Comparison of ENCODE assay signal across 12 mouse cellular contexts in the genomic region with DNA sequence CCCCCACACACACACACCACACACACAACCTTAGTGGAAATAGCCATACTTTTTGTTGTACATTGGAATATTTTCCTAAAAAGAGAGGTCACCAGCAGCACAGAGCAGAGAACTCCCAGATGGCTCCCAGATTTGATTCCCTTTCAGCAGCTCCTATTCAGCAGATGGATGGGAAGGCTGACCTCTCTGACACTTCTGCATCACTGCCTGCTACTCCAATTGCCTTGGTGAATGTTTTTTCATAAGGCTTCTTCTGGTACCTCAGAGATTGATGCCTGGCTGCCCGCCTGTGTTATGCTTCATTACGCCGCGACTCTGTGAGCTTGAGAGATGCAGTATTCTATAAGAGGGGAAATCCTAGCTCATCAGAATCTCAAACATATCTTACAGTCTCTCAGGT.
A peak's percentile ranks its signal among the peaks of the same experiment; 100 is the strongest.
DNase-seq lines count a peak whose midpoint lies in the region; ATAC-seq lines count a peak whose summit lies in the region.
"Had no signal": no experiment of that assay in that cellular context is flagged by ENCODE, and none has a peak within 500 bp of the region (broad histone marks: within the 10 kb centered on the region; RNA-seq: fewer than 3 reads in every experiment).

No protein-coding gene starts in this region.

- no peak overlapping the region for H3K27ac ChIP-seq in embryonic facial prominence, embryonic 14.5 days (replicated peaks; ENCODE audit: low read depth, low read length)
- H3K27ac ChIP-seq in neural tube, embryonic 14.5 days (ENCODE audit: low read depth, low read length): no peak overlapping the region

- no peak overlapping the region for H3K9ac ChIP-seq in embryonic facial prominence, embryonic 14.5 days (ENCODE audit: low read depth, low read length)
- H3K9ac ChIP-seq in neural tube, embryonic 14.5 days (replicated peaks; ENCODE audit: low read depth, low read length): no peak overlapping the region

- WGBS in embryonic facial prominence, embryonic 14.5 days: 64% methylated on average over 4 of the region's 4 CpGs
- WGBS in neural tube, embryonic 14.5 days: 17% methylated on average over 4 of the region's 4 CpGs

- no peaks in the 10 kb centered on the region for H3K27me3 ChIP-seq in embryonic facial prominence, embryonic 14.5 days (replicated peaks; ENCODE audit: control insufficient read depth, insufficient read depth, low read length)
- H3K27me3 ChIP-seq in neural tube, embryonic 14.5 days (ENCODE audit: control insufficient read depth, insufficient read depth, low read length): no peaks in the 10 kb centered on the region

- ATAC-seq in embryonic facial prominence, embryonic 14.5 days (ENCODE audit: low read depth): no peak
- ATAC-seq in neural tube, embryonic 14.5 days (ENCODE audit: low read depth): peak; percentile 65
- ATAC-seq: CD4-positive, CD25-positive, alpha-beta regulatory T cell, adult 4 months had no signal

- DNase-seq in heart, adult 11 months: peak; percentile 58
- DNase-seq in heart, postnatal 10 days: no peak
- peak; percentile 29 for DNase-seq in embryonic facial prominence, embryonic 14.5 days (ENCODE audit: low spot score)
- DNase-seq in mesoderm, embryonic 11.5 days (ENCODE audit: low read depth, low spot score): peak; percentile 77
- DNase-seq in ovary, adult 18-20 months (ENCODE audit: low spot score): no peak
- DNase-seq in layer of hippocampus, adult 11-12 months (ENCODE audit: low spot score): no peak
- DNase-seq in layer of hippocampus, adult 18-20 months (ENCODE audit: low spot score in 2 of 2): no peak
- DNase-seq: kidney, postnatal 36 days; thymus, postnatal 36 days had no signal

- H3K4me3 ChIP-seq in embryonic facial prominence, embryonic 14.5 days (ENCODE audit: low read depth, low read length): no peak overlapping the region
- no peak overlapping the region for H3K4me3 ChIP-seq in neural tube, embryonic 14.5 days (ENCODE audit: low read depth, low read length)
- H3K4me3 ChIP-seq: erythroblast, embryonic 14.5 days had no signal

- H3K4me1 ChIP-seq in embryonic facial prominence, embryonic 14.5 days (ENCODE audit: control insufficient read depth, insufficient read depth, low read length): no peaks in the 10 kb centered on the region
- H3K4me1 ChIP-seq in neural tube, embryonic 14.5 days (ENCODE audit: control insufficient read depth, insufficient read depth, low read length): peaks cover 6% of the 10 kb centered on the region; the same call in 1 of the 2 replicates

- no peak overlapping the region for H3K4me2 ChIP-seq in embryonic facial prominence, embryonic 14.5 days (ENCODE audit: low read depth, low read length)
- H3K4me2 ChIP-seq in neural tube, embryonic 14.5 days (ENCODE audit: low read depth, low read length): no peak overlapping the region

- H3K9me3 ChIP-seq in embryonic facial prominence, embryonic 14.5 days (ENCODE audit: control insufficient read depth, low read length): no peaks in the 10 kb centered on the region
- no peaks in the 10 kb centered on the region for H3K9me3 ChIP-seq in neural tube, embryonic 14.5 days (ENCODE audit: control insufficient read depth, low read length)

- H3K36me3 ChIP-seq in embryonic facial prominence, embryonic 14.5 days (ENCODE audit: control insufficient read depth, insufficient read depth, low read length): no peaks in the 10 kb centered on the region
- H3K36me3 ChIP-seq in neural tube, embryonic 14.5 days (ENCODE audit: control insufficient read depth, insufficient read depth, low read length): no peaks in the 10 kb centered on the region

- intact Hi-C loops in heart, postnatal 10 days (cut with DNase I): no loop called here

Comparison
In these comparisons a context has a peak if more than half of its experiments do, and no peak if none do; other contexts are left out.
1. DNase-seq: peak in heart, adult 11 months (single experiment), embryonic facial prominence, embryonic 14.5 days (single experiment) and mesoderm, embryonic 11.5 days (single experiment); none in heart, postnatal 10 days (0 of 2), ovary, adult 18-20 months (single experiment), layer of hippocampus, adult 11-12 months (single experiment) and layer of hippocampus, adult 18-20 months (0 of 2).